Mouse (Mus musculus) cerebellum, postnatal 25 days (tissue): ENCODE data around the gene Gdpd4.

Source experiments
- DNase-seq, 2 experiments: peaks; one replicate each; pipeline ENCODE4 v3.0.0; 2021; ENCODE audit warnings: mixed read lengths in 2 of 2

Gdpd4 gene

DNA sequence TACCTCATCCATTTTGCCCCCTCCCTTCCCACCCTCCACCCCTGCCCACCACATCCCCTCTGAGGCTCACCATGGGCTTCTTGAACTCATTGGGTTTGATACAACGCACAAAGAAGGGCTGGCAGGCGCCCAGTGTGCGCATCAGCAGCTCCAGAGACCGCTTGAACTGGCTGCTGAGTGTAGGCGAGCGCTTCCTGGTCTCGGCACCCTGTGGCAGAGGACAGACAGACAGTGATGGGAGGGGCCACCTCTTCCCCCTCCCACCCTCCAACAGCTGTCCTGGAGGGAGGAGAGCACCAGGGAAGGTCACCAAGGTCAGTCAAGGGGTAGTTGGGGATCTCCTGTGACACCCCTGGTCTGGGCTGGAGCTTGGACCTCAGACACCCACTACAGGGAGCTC, 165.6 kb downstream of the Gdpd4 start:
- no peak for DNase-seq

DNA sequence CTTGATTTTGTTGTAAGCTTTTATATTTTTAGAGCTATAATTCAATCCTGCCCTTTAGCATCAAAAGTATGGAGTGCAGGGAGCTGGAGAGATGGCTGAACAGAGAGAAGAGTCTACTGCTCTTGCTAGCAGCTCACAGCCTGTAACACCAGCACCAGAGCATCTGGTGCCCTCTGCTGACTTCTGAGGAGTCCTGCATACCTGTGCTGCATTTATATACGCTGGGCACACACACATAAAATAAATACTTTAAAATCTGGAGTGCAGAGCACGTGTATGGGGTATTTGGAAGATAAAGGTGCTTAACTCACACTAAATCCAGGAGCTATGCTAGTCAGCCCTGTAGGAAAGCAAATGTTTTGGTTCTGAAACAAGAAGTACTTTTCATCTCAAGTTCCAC, 166.6 kb downstream of the Gdpd4 start:
- DNase-seq: no peak

DNA sequence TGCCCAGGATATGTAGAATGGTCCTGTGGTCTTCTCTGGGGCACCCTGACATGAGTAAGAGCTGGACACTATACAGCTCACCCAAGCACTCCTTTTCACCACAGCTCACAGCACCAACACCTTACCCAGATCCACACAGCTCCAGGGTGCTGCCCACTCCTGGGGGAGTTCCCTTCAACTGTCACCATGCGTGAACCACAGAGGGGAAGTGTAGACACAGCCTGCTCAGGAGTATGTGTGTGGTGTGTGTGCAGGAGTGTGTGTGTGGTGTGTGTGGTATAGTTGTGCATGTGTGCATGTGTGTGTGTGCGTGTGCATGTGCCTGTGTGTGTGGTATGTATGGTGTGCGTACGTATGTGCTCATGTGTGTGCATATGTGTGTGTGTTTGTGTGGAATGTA, 176.1 kb downstream of the Gdpd4 start:
- no peak for DNase-seq

DNA sequence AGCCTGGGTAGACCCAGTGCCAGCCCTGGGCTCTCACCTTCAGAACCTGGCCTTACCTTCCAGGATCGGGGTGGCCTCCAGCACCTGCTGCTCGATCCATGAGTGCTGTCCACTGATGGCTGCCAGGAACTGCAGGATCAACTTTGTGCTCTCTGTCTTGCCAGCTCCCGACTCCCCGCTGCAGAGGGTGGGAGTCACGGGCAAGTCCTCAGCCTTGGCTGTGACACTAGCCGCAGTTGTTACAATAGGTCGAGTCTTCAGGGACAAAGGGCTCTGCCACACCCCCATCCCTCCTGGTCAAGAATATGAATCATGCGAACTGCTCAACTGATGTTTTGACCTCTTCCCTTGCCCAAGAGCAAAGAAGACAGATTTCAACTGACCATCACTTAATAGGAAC, 177.8 kb downstream of the Gdpd4 start:
- DNase-seq: no peak
